Mouse (Mus musculus) CD4-positive, CD25-positive, alpha-beta regulatory T cell, adult 4 months (primary cell): Measurements from ENCODE around the gene Ifit1bl2. TPM values are rescaled to one million over a fixed set of nuclear protein-coding genes. Genes with fewer than 3 reads are reported as not detected.
"Not testable (repeated sequence)": the region's sequence is repeated elsewhere in the genome, so short reads cannot be mapped to it uniquely, and the experiment has no call there.

ENCODE experiments used
- ATAC-seq: one replicate; pipeline ENCODE4 v1.8.0; 2017
- polyA plus RNA-seq, 2 experiments: library from polyadenylated mRNA; unstranded; fragments of 100-300 nt; shearing (Covaris generic); gene quantifications; one replicate each; pipeline ENCODE4 v1.2.1; 2017

Ifit1bl2 gene
- polyA plus RNA-seq, 2 experiments from 2014 or later, result 1.8 to 2.1 TPM

DNA sequence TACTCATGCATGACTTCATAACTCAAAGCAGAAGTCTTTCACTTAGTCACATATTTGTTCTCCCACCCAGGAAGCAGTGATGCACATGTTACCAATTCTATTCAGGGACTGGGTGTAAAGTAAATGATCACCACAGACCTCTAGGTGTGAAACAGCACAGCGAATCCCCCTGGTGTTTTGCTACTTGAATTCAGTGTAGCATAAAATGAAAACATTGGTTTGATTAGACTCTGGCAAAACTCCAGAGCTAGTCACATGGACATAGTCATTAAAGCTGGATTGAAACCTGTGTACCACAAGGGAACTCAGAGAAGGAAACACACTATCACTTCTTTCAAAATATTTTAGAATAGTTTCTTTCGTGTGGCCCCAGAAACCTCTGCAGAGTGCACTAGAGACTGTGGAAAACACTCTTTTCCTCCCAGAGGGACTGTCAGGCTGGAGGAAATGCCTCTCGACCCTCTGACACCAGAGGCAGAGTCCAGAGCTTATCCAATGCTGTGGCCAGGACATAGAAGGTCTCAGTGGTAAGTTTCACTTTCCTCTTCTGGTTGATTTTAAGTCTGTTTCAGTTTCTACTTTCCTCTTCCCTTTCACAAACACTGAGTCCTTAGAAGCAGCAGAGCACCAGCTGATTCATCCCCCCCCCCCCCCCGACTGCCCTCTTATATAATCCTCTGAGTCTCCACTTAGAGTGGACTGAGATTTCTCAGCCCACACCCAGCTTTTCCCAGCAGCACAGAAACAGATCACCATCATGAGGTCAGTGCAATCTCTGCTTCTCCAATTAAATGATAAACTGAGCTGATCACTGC is 33.1 kb downstream of the Ifit1bl2 start, which contains the start of gene Ifit3b:
Ifit3b (plus strand) TSS at position 734 of the 815 bp plus-strand sequence.
- peak; percentile 76 for ATAC-seq

DNA sequence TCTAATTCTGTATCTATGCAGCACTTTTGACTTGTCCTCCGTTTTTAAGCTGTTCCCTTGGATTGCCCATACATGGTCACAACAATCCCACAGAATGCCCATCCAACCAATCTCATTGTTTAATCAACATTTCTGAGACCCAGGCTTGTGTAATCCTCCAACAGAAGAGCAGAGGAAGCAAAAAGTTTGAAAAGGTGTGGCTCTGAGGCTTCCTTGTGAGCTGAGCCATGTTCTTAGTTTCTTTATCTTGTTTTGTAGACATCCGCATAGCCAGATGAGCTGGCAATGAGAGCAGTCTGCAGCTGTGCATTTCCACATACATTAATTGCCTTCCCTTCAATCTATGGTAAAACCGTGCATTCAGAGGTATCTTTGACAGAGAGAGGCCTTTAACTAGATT is 35.1 kb downstream of the Ifit1bl2 start:
- ATAC-seq, result no peak

DNA sequence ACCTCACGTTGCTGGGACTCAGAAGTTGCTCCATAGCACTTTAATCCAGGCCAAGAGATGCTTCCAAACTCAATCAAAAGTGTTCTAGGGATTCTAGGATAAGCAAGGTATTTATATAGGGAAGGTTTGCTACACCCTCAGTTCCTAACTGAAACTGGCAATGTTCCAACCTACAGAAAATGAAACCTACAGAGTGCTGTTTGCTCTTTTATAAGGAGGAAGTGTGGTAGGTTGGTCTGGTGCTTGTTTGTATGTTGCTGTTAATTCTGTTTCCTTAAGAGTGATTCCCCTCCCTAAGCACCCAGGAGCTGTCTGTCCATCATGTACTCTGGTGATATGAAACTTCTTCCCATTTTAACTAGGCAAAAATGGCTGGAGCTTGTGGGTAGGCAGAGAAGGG is 38.7 kb downstream of the Ifit1bl2 start, which contains the start of gene Ifit1bl1:
Ifit1bl1 (minus strand) TSS at position 69 of the 400 bp plus-strand sequence.
- ATAC-seq, result peak; percentile 78

DNA sequence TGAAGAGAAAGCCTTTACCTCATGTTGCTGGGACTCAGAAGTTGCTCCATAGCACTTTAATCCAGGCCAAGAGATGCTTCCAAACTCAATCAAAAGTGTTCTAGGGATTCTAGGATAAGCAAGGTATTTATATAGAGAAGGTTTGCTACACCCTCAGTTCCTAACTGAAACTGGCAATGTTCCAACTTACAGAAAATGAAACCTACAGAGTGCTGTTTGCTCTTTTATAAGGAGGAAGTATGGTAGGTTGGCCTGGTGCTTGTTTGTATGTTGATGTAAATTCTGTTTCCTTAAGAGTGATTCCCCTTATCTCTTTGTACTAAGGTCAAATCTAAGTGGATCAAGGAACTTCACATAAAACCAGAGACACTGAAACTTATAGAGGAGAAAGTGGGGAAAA is 41.3 kb downstream of the Ifit1bl2 start:
- ATAC-seq, result peak; percentile 77

DNA sequence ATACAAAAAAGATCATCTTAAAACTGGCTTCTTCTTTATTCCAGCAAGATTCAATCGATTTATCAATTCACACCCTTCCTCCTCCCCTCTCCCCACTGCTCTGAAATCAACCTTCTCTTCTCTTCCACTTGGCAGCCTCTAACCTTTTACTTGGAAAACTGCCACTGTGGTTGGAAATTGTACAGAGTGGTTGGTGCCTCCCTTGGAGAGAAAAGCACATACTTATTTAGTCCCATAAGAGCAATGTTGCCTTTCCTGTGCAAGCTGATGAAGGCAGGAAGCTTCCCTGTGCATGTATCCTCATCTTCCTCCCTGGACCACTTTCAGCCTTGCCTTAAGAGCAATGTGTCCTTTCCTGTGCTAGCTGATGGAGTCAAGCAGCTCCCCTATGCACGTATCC is 42.2 kb downstream of the Ifit1bl2 start:
- no peak for ATAC-seq

DNA sequence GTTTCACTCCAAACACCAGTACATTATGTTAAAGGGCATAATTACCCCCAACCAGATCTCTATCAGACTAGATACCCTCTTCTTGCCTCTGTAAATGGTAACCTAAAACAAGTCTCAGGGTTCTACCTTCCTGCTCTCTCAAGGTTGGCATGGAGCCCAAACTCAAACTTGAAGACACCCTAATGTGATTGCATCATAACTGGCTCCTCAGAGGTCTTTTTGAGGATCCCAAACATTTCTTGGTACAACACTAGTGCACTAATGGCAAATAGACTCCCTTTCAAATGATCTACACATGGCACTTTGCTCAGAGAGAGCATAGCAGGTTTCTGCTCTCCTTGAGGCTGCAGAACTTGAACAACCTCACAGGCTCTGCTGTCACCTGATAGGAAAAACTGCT is 43.7 kb downstream of the Ifit1bl2 start:
- ATAC-seq, result peak; percentile 10

DNA sequence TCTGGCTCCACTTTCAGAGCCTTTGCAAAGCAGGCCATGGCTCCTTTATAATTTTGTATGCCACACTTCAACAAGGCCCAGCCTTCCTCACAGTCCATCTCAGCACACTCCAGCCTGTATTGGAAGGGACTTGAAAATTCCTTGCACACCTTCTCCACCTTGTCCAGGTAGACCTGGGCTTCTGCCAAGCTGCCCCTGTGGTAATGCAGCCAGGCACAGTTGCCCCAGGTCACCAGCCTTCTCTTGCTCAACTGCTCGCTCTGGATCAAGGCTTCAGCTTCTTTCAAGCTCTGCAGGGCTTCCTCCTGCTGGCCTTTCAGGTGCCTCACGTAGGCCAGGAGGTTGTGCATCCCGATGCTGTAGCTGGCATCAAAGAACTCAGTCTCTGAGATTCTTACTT is 46.0 kb downstream of the Ifit1bl2 start:
- ATAC-seq, result not testable (repeated sequence)

DNA sequence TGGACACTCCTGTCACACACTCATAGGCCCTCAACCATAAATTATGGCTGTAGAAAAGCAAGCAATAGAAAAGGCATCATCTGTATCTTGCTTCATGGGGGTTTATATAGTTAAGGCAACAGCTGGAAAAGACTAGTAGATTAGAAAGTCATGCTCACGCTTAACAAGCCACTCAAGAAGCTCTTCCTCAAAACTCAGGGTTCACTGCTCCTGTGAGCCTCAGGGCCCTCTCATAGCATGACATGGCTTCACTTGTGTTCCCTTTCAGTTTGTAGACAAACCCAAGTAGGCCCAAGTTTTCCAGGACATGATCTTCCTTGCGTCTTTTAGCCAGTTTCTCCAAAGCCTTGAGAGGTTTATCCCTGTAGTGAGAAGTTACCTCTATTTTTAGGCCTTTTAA is 47.1 kb downstream of the Ifit1bl2 start:
- ATAC-seq, result no peak

DNA sequence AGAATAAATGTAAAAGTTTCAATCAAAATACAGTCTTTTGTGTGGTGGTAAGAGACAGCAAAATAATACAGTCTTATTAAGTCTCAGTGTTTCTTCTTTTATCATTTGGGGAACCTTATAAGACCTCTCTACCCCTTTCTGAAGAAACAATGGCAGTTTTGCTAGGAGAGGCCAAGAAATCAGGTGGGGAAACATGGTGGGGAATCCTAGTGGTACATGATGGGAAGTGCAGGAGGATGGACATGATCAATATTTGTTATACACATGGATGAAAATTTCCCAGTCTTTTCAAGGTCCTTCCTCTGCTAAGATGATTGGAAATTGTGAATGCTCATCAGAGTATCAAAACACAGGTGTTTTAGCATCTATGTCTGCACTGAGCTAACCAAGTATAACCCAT is 51.6 kb downstream of the Ifit1bl2 start:
- no peak for ATAC-seq

DNA sequence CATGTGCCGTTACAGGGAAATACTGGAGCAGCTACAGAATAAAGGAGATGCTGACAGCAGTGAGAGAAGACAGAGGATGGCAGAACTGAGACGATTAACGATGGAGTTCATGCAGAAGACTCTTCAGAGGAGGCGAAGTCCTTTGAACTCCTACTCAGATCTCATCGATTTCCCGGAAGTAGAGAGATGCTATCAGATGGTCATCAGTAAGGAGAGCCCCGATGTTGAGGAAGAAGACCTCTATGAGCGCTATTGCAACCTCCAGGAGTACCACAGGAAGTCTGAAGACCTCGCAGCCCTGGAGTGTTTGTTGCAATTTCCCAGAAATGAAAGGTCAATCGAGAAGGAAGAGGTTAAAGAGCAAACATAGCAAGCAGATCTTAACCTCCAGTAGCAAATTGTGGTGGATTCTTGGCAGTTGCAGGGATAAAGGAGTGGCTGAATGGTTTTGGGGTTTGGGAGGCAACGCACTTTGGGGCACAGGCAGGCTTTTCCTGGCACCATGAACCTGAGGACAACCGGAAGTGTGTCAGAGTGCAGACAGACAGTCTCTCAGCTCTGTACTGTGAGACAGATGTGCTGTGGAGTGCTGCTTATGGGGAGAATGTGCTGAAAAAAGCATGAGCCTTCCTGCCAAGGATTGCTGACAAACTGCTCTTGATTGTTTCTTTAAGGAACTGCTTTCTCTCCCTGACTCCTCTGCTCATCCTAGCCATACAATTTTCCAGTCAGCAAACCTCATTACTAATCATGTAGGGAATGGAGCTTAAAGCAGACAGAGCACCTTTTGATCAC is 52.4 kb downstream of the Ifit1bl2 start:
- ATAC-seq, result peak; percentile 82

DNA sequence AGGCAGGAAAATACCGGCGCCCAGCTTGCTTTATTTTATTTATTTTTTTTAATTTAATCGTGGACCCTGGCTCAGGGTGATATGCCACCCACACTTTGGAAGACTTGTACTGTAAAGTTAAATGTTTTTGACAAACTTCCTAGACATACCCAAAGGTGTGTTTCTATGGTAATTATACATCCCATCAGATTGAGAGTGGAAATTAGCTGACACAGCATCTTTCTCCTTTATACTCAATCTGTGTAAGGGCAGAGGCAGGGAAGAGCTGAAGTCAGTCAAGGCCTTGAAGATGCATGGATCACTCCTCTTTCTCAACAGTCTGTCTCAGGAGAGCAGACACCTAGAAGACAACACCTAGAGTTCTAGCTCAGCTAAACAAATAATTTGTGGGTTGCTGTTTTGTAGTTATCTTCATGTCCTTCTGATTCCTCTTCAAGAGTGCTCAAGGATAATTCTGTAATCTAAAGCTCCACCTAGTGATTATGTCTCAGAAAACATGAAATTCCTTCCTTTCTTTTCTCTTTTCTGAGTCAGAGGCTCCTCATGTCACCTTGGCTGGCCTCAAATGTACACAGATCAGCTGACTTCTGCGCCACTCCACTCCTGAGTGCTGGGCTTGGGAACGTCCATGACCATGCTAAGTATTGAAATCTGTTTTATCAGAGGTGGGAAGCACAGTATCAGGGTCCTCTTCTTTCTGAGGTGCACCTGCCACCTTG is 54.6 kb downstream of the Ifit1bl2 start:
- ATAC-seq, result not testable (repeated sequence)

DNA sequence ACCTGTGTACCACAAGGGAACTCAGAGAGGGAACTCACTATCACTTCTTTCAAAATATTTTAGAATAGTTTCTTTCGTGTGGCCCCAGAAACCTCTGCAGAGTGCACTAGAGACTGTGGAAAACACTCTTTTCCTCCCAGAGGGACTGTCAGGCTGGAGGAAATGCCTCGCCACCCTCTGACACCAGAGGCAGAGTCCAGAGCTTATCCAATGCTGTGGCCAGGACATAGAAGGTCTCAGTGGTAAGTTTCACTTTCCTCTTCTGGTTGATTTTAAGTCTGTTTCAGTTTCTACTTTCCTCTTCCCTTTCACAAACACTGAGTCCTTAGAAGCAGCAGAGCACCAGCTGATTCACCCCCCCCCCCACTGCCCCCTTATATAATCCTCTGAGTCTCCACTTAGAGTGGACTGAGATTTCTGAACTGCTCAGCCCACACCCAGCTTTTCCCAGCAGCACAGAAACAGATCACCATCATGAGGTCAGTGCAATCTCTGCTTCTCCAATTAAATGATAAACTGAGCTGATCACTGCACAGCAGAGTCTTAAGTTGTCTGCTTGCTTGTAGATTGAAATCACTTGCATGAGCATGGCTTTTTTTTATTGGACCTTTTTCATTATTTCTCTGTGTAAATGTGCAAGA is 57.3 kb downstream of the Ifit1bl2 start, which contains the start of gene Ifit3:
Ifit3 (plus strand) TSS at position 406 of the 641 bp plus-strand sequence.
- peak; percentile 72 for ATAC-seq

DNA sequence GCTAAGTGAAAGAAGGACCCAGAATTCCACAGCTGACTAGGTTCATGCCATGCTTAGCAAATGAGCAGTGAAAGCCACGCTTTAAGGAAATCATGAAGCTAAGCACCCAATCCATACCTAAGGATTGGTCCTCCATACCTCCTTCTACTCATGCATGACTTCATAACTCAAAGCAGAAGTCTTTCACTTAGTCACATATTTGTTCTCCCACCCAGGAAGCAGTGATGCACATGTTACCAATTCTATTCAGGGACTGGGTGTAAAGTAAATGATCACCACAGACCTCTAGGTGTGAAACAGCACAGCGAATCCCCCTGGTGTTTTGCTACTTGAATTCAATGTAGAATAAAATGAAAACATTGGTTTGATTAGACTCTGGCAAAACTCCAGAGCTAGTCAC is 57.8 kb downstream of the Ifit1bl2 start:
- peak; percentile 66 for ATAC-seq

DNA sequence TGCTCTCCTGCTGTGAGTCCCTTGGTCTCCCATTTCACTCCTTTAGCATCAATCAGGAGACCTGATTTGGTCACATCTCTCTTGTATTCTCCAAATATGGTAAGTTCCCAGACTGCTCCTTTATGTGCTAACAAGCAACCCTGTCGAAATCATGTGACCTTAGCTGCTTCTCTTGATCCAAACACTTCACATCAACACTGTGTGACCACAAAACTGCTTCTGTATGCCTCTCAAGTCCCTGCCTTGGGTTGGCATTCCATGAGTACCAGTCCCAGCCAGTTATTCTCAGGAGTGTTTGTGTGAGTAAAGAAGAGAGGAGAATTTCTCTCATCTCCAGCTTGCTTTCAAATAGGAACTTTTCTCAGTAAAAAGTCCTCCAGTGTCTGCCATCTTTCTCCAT is 63.4 kb downstream of the Ifit1bl2 start:
- ATAC-seq, result no peak

DNA sequence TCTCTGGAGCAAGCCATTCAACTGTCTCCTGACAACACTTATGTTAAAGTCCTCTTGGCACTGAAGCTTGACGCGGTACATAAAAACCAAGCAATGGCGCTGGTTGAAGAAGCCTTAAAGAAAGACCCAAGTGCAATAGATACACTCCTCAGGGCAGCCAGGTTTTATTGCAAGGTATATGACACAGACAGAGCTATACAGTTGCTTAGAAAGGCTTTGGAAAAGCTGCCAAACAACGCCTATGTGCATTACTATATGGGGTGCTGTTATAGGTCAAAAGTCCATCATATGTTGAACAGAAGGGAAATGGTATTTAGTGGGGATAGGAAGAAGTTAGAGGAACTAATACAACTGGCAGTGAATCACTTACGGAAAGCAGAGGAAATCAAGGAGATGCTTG is 66.9 kb downstream of the Ifit1bl2 start:
- no peak for ATAC-seq

DNA sequence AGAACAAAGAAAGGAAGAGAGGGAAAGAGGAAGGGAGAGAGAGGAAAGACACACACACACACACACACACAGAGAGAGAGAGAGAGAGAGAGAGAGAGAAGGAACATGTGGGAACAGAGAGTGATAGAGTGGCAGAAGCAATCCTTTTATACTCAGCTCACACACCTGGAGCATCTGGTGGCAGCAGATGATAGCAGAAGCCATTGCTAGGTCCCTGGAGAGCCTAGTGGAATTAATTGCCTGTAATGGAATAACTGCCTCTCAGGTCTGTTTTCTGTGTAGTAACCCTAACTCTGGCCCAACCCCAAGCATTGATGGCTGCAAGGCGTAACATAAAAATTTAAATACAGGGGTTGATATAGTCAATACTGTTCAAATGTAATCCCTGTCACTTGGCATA is 69.5 kb downstream of the Ifit1bl2 start:
- ATAC-seq, result no peak

DNA sequence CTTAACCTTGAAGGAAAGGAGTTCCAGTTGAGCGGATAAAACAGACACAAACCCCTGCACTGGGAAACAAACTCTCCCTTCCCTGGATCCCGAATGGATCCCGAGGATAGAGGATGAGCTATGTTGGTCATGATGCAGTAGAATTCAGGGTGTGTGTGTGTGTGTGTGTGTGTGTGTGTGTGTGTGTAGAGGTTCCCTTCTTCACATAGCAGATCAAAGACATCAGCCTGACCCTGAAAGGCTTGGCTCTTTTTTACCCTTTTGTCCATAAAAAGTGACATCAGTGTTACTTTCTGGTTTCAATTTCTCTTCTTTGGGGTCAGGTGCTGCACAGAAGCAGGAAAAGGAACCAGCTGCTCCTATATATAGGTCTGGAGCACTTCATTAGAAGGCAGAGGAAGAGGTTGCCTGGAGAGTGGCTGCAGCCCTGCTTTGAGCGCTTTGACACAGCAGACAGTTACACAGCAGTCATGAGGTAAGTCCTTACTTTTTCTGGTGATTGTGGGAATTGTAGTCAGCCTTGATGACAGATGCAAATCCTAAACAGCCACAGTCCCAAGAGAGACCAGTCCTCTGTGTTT is 70.6 kb downstream of the Ifit1bl2 start:
- peak; percentile 49 for ATAC-seq

DNA sequence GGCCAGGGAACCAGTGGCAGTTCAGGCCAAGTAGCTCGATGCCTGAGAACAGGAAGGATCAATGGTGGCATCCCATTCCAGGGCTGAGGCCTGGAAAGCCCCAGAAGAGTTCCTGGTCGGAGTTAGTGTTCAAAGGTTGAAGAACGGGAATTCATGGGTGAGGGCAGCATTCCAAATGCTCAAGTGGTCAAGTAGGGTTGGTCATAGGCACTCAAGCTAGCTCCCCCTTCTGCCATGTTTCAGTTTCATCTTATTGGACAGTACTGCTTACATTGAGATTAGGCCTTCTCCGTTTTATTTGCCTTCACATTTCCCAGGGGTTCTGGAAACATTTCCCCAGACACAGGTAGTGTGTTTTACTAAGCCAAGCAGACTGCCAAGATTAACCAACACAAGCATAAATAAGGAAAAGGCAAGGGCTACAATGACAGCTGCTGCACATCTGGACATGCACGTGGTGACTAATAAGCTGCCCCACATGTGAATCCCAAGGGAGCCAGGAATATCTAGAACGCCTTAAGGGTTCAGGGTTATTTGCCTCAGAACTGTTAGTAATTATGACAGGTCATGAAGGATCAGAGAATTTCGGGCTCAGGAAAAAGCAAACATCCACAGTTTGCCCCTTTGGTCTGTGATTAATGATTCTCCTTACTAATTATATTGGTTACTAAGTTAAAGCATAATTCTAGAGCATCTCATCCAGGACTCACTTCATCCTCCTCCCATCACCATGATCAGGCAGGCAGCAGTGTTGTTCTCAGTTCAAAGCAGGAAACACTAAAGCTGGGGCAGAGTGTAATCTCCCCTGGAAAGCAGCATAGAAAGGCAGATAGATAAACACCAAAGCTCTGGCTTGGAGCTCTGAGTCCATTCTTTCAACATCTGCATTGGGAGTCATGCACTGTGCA is 71.3 kb downstream of the Ifit1bl2 start:
- ATAC-seq, result no peak
